Mouse (Mus musculus): Measurements from ENCODE around the gene Vgll4. TPM values are rescaled to one million over a fixed set of nuclear protein-coding genes. Genes with fewer than 3 reads are reported as not detected.
A peak's percentile ranks its signal among the peaks of the same experiment; 100 is the strongest.

The Vgll4 gene
- total and polyA plus RNA-seq, 3 experiments = 22.3 to 24.7 (median 23.5) TPM

GRCm38 (mm10) chr6:114901921-114902320 is 67.9 kb downstream of the Vgll4 start:
- no peak for DNase-seq
- Histone ChIP-seq H3K4me1 (ENCODE audit: control insufficient read depth, insufficient read depth, low read length) (peaks cover 43% of the 10 kb centered on the region), H3K79me2 (replicated peaks; ENCODE audit: control insufficient read depth, insufficient read depth, low read length) (peaks cover 9% of the 10 kb centered on the region; the same call in 1 of the 2 replicates), H3K27ac (peak overlapping the region; percentile 4; the same call in 1 of the 2 replicates), H3K27me3 (ENCODE audit: control insufficient read depth, insufficient read depth, low read length) (no peaks in the 10 kb centered on the region), H3K4me3 (no peak overlapping the region; the same call in 1 of the 2 replicates), H3K9ac (ENCODE audit: low read depth, low read length) (no peak overlapping the region), H3K36me3 (ENCODE audit: control insufficient read depth, insufficient read depth, low read length) (no peaks in the 10 kb centered on the region; the same call in 1 of the 2 replicates)
- WGBS = 45% methylated on average over 4 of the region's 4 CpGs
- TF ChIP-seq POLR2A (IDR thresholded peaks at IDR 0.05; ENCODE audit: insufficient read depth, low read depth, low read length) = no peak
- intact Hi-C loops (cut with DNase I) = no loop called here

GRCm38 (mm10) chr6:114901321-114901824 is 68.4 kb downstream of the Vgll4 start:
- peaks cover 9% of the 10 kb centered on the region; the same call in 1 of the 2 replicates for H3K79me2 ChIP-seq (replicated peaks; ENCODE audit: control insufficient read depth, insufficient read depth, low read length)
- TF ChIP-seq EP300 (IDR thresholded peaks at IDR 0.05; ENCODE audit: insufficient read depth, low read depth, low read length) (no peak), POLR2A (IDR thresholded peaks at IDR 0.05; ENCODE audit: insufficient read depth, low read depth, low read length) (no peak), CTCF (IDR thresholded peaks at IDR 0.05) (no peak)
- H3K9ac ChIP-seq (ENCODE audit: low read depth, low read length) = no peak overlapping the region
- intact Hi-C loops (cut with DNase I) = no loop called here
- H3K4me3 ChIP-seq = no peak overlapping the region; the same call in 1 of the 2 replicates
- peaks cover 43% of the 10 kb centered on the region for H3K4me1 ChIP-seq (ENCODE audit: control insufficient read depth, insufficient read depth, low read length)
- H3K36me3 ChIP-seq (ENCODE audit: control insufficient read depth, insufficient read depth, low read length) = no peaks in the 10 kb centered on the region; the same call in 1 of the 2 replicates
- H3K27ac ChIP-seq = peak overlapping the region; percentile 4; the same call in 1 of the 2 replicates
- no peaks in the 10 kb centered on the region for H3K27me3 ChIP-seq (ENCODE audit: control insufficient read depth, insufficient read depth, low read length)
- WGBS = 16% methylated on average over 12 of the region's 12 CpGs
- DNase-seq = no peak

GRCm38 (mm10) chr6:114900194-114900593 is 69.6 kb downstream of the Vgll4 start:
- Histone ChIP-seq H3K79me2 (replicated peaks; ENCODE audit: control insufficient read depth, insufficient read depth, low read length) (peaks cover 8% of the 10 kb centered on the region), H3K4me1 (ENCODE audit: control insufficient read depth, insufficient read depth, low read length) (peaks cover 37% of the 10 kb centered on the region), H3K27ac (no peak overlapping the region), H3K36me3 (ENCODE audit: control insufficient read depth, insufficient read depth, low read length) (no peaks in the 10 kb centered on the region; the same call in 1 of the 2 replicates), H3K9ac (ENCODE audit: low read depth, low read length) (no peak overlapping the region), H3K27me3 (ENCODE audit: control insufficient read depth, insufficient read depth, low read length) (no peaks in the 10 kb centered on the region), H3K4me3 (no peak overlapping the region)
- WGBS = 45% methylated on average over 10 of the region's 10 CpGs
- DNase-seq = no peak
- intact Hi-C loops (cut with DNase I) = no loop called here
- TF ChIP-seq CTCF (IDR thresholded peaks at IDR 0.05) (no peak), POLR2A (IDR thresholded peaks at IDR 0.05; ENCODE audit: insufficient read depth, low read depth, low read length) (no peak), EP300 (IDR thresholded peaks at IDR 0.05; ENCODE audit: insufficient read depth, low read depth, low read length) (no peak)

- DNase-seq = no peak
- intact Hi-C loops (cut with DNase I) = loop anchor here (2.0 kb wide), 1 partner anchor 17 kb away; no protein-coding TSS in a partner anchor
- Histone ChIP-seq H3K4me3 (no peak overlapping the region), H3K27ac (no peak overlapping the region), H3K9ac (ENCODE audit: low read depth, low read length) (no peak overlapping the region), H3K79me2 (replicated peaks; ENCODE audit: control insufficient read depth, insufficient read depth, low read length) (peaks cover 8% of the 10 kb centered on the region), H3K36me3 (ENCODE audit: control insufficient read depth, insufficient read depth, low read length) (no peaks in the 10 kb centered on the region), H3K27me3 (ENCODE audit: control insufficient read depth, insufficient read depth, low read length) (no peaks in the 10 kb centered on the region), H3K4me1 (ENCODE audit: control insufficient read depth, insufficient read depth, low read length) (peaks cover 38% of the 10 kb centered on the region)
- TF ChIP-seq POLR2A (IDR thresholded peaks at IDR 0.05; ENCODE audit: insufficient read depth, low read depth, low read length) (no peak), EP300 (IDR thresholded peaks at IDR 0.05; ENCODE audit: insufficient read depth, low read depth, low read length) (no peak), CTCF (IDR thresholded peaks at IDR 0.05) (no peak)
- WGBS = 35% methylated on average over 7 of the region's 7 CpGs
Measured at GRCm38 (mm10) chr6:114899652-114900051, 70.1 kb downstream of the Vgll4 start.

GRCm38 (mm10) chr6:114898949-114899348 is 70.8 kb downstream of the Vgll4 start:
- H3K4me1 ChIP-seq (ENCODE audit: control insufficient read depth, insufficient read depth, low read length) = peaks cover 39% of the 10 kb centered on the region
- H3K79me2 ChIP-seq (replicated peaks; ENCODE audit: control insufficient read depth, insufficient read depth, low read length) = peaks cover 8% of the 10 kb centered on the region
- intact Hi-C loops (cut with DNase I) = loop anchor here (2.0 kb wide), 1 partner anchor 18 kb away; no protein-coding TSS in a partner anchor

GRCm38 (mm10) chr6:114896281-114896680 is 73.5 kb downstream of the Vgll4 start:
- intact Hi-C loops (cut with DNase I) = no loop called here
- peaks cover 41% of the 10 kb centered on the region for H3K4me1 ChIP-seq (ENCODE audit: control insufficient read depth, insufficient read depth, low read length)
- H3K79me2 ChIP-seq (replicated peaks; ENCODE audit: control insufficient read depth, insufficient read depth, low read length) = peaks cover 5% of the 10 kb centered on the region
- 35% methylated on average over 2 of the region's 2 CpGs for WGBS
- H3K9ac ChIP-seq (ENCODE audit: low read depth, low read length) = no peak overlapping the region
- DNase-seq = no peak
- no peaks in the 10 kb centered on the region for H3K27me3 ChIP-seq (ENCODE audit: control insufficient read depth, insufficient read depth, low read length)
- TF ChIP-seq CTCF (IDR thresholded peaks at IDR 0.05) = no peak
- TF ChIP-seq POLR2A (IDR thresholded peaks at IDR 0.05; ENCODE audit: insufficient read depth, low read depth, low read length) = no peak
- no peak for TF ChIP-seq EP300 (IDR thresholded peaks at IDR 0.05; ENCODE audit: insufficient read depth, low read depth, low read length)
- H3K27ac ChIP-seq = no peak overlapping the region
- peaks cover 2% of the 10 kb centered on the region; the same call in 1 of the 2 replicates for H3K36me3 ChIP-seq (ENCODE audit: control insufficient read depth, insufficient read depth, low read length)
- H3K4me3 ChIP-seq = no peak overlapping the region

More at GRCm38 (mm10) chr6:114898949-114899348, 70.8 kb downstream of the Vgll4 start:
- no peaks in the 10 kb centered on the region for H3K27me3 ChIP-seq (ENCODE audit: control insufficient read depth, insufficient read depth, low read length)
- 82% methylated on average over 4 of the region's 4 CpGs for WGBS
- no peak overlapping the region for H3K9ac ChIP-seq (ENCODE audit: low read depth, low read length)
- H3K4me3 ChIP-seq = no peak overlapping the region
- no peak overlapping the region for H3K27ac ChIP-seq
- no peak for TF ChIP-seq POLR2A (IDR thresholded peaks at IDR 0.05; ENCODE audit: insufficient read depth, low read depth, low read length)
- TF ChIP-seq EP300 (IDR thresholded peaks at IDR 0.05; ENCODE audit: insufficient read depth, low read depth, low read length) = no peak
- TF ChIP-seq CTCF (IDR thresholded peaks at IDR 0.05) = no peak
- H3K36me3 ChIP-seq (ENCODE audit: control insufficient read depth, insufficient read depth, low read length) = no peaks in the 10 kb centered on the region
- no peak for DNase-seq

All from heart, adult 2 months (tissue).